ENCODE assay signal across 17 mouse cellular contexts in genomic region chr16:72465696-72466095, GRCm38 (mm10).
DNase-seq lines count a peak whose midpoint lies in the region; ATAC-seq and TF ChIP-seq lines count a peak whose summit lies in the region.
"Had no signal": no experiment of that assay in that cellular context is flagged by ENCODE, and none has a peak within 500 bp of the region (broad histone marks: within the 10 kb centered on the region; RNA-seq: fewer than 3 reads in every experiment).

No protein-coding gene starts in this region.

- no peaks in the 10 kb centered on the region for H3K9me3 ChIP-seq in forebrain, embryonic 12.5 days
- no peaks in the 10 kb centered on the region for H3K9me3 ChIP-seq in forebrain, embryonic 13.5 days (replicated peaks)
- H3K9me3 ChIP-seq in midbrain, embryonic 12.5 days: no peaks in the 10 kb centered on the region
- H3K9me3 ChIP-seq in midbrain, embryonic 10.5 days (replicated peaks): no peaks in the 10 kb centered on the region
- H3K9me3 ChIP-seq: embryonic facial prominence, embryonic 15.5 days; forebrain, embryonic 10.5 days; heart, embryonic 12.5 days; hindbrain, embryonic 10.5 days had no signal

- no peaks in the 10 kb centered on the region for H3K27me3 ChIP-seq in forebrain, embryonic 12.5 days
- H3K27me3 ChIP-seq in forebrain, embryonic 13.5 days: no peaks in the 10 kb centered on the region
- H3K27me3 ChIP-seq in midbrain, embryonic 12.5 days: no peaks in the 10 kb centered on the region
- H3K27me3 ChIP-seq in midbrain, embryonic 10.5 days (ENCODE audit: low read depth, poor library complexity, severe bottlenecking): no peaks in the 10 kb centered on the region
- no peaks in the 10 kb centered on the region for H3K27me3 ChIP-seq in cerebellum, adult 2 months (ENCODE audit: control insufficient read depth, insufficient read depth, low read length)
- H3K27me3 ChIP-seq: embryonic facial prominence, embryonic 15.5 days; heart, embryonic 12.5 days had no signal

- no peak for DNase-seq in midbrain, embryonic 10.5 days (ENCODE audit: low spot score)
- DNase-seq in retina, embryonic 14.5 days (ENCODE audit: low spot score): peak; percentile 63
- DNase-seq in embryo, embryonic 11 days: no peak
- no peak for DNase-seq in cerebellum, adult 2 months
- DNase-seq: adrenal gland, postnatal 14 days; cerebellum, adult 18-20 months; cerebellum, postnatal 10 days; gastrocnemius, adult 2 months; gastrocnemius, postnatal 25 days had no signal

- peaks cover 7% of the 10 kb centered on the region for H3K4me1 ChIP-seq in forebrain, embryonic 12.5 days
- peaks cover 8% of the 10 kb centered on the region for H3K4me1 ChIP-seq in forebrain, embryonic 13.5 days
- peaks cover 8% of the 10 kb centered on the region for H3K4me1 ChIP-seq in midbrain, embryonic 12.5 days
- H3K4me1 ChIP-seq in midbrain, embryonic 10.5 days: peaks cover 8% of the 10 kb centered on the region
- H3K4me1 ChIP-seq in cerebellum, adult 2 months (ENCODE audit: control insufficient read depth, insufficient read depth, low read length): no peaks in the 10 kb centered on the region
- H3K4me1 ChIP-seq: embryonic facial prominence, embryonic 15.5 days; heart, embryonic 12.5 days had no signal

- ATAC-seq in forebrain, embryonic 12.5 days (ENCODE audit: low FRiP score): peak; percentile 33; the same call in 1 of the 2 replicates
- ATAC-seq in forebrain, embryonic 13.5 days: no peak
- peak; percentile 44; the same call in 1 of the 2 replicates for ATAC-seq in midbrain, embryonic 12.5 days (ENCODE audit: low FRiP score, low read depth)

- no peak for TF ChIP-seq POLR2A in cerebellum, adult 2 months (IDR thresholded peaks at IDR 0.05; ENCODE audit: borderline replicate concordance, insufficient read depth, low read length)

- 51% methylated on average over 3 of the region's 3 CpGs for WGBS in forebrain, embryonic 12.5 days
- WGBS in forebrain, embryonic 13.5 days: 59% methylated on average over 3 of the region's 3 CpGs
- WGBS in midbrain, embryonic 12.5 days: 33% methylated on average over 3 of the region's 3 CpGs
- WGBS in midbrain, embryonic 10.5 days: 69% methylated on average over 3 of the region's 3 CpGs
- WGBS in cerebellum, adult 2 months: 37% methylated on average over 3 of the region's 3 CpGs

- no peak for TF ChIP-seq CTCF in cerebellum, adult 2 months (IDR thresholded peaks at IDR 0.05; ENCODE audit: borderline replicate concordance, insufficient read depth, low read depth, low read length)

- H3K27ac ChIP-seq in forebrain, embryonic 12.5 days: no peak overlapping the region
- no peak overlapping the region for H3K27ac ChIP-seq in forebrain, embryonic 13.5 days
- no peak overlapping the region for H3K27ac ChIP-seq in midbrain, embryonic 12.5 days (replicated peaks)
- H3K27ac ChIP-seq in midbrain, embryonic 10.5 days (replicated peaks): no peak overlapping the region
- no peak overlapping the region for H3K27ac ChIP-seq in cerebellum, adult 2 months (ENCODE audit: insufficient read depth, low read length)
- H3K27ac ChIP-seq: embryonic facial prominence, embryonic 15.5 days; forebrain, embryonic 10.5 days; gastrocnemius, adult 2 months; hindbrain, embryonic 10.5 days had no signal

- H3K4me2 ChIP-seq in forebrain, embryonic 12.5 days: no peak overlapping the region
- H3K4me2 ChIP-seq in forebrain, embryonic 13.5 days: no peak overlapping the region
- H3K4me2 ChIP-seq in midbrain, embryonic 12.5 days (replicated peaks): no peak overlapping the region
- H3K4me2 ChIP-seq: embryonic facial prominence, embryonic 15.5 days; heart, embryonic 12.5 days had no signal

- no peaks in the 10 kb centered on the region for H3K36me3 ChIP-seq in forebrain, embryonic 12.5 days (replicated peaks)
- H3K36me3 ChIP-seq in forebrain, embryonic 13.5 days (ENCODE audit: poor library complexity, severe bottlenecking): no peaks in the 10 kb centered on the region
- no peaks in the 10 kb centered on the region for H3K36me3 ChIP-seq in midbrain, embryonic 12.5 days
- H3K36me3 ChIP-seq in midbrain, embryonic 10.5 days: no peaks in the 10 kb centered on the region
- H3K36me3 ChIP-seq: embryonic facial prominence, embryonic 15.5 days; forebrain, embryonic 10.5 days; heart, embryonic 12.5 days; hindbrain, embryonic 10.5 days had no signal

- no peak overlapping the region for H3K4me3 ChIP-seq in forebrain, embryonic 12.5 days (replicated peaks)
- H3K4me3 ChIP-seq in forebrain, embryonic 13.5 days: no peak overlapping the region
- no peak overlapping the region for H3K4me3 ChIP-seq in midbrain, embryonic 12.5 days
- H3K4me3 ChIP-seq in midbrain, embryonic 10.5 days: no peak overlapping the region
- H3K4me3 ChIP-seq in cerebellum, adult 2 months (replicated peaks; ENCODE audit: insufficient read depth, low read depth, low read length): no peak overlapping the region
- H3K4me3 ChIP-seq: embryonic facial prominence, embryonic 15.5 days; erythroblast, embryonic 14.5 days; forebrain, embryonic 10.5 days; gastrocnemius, adult 2 months; heart, embryonic 12.5 days; hindbrain, embryonic 10.5 days had no signal

- no peak overlapping the region for H3K9ac ChIP-seq in forebrain, embryonic 12.5 days
- H3K9ac ChIP-seq in forebrain, embryonic 13.5 days: no peak overlapping the region
- H3K9ac ChIP-seq in midbrain, embryonic 12.5 days (replicated peaks): no peak overlapping the region
- H3K9ac ChIP-seq: embryonic facial prominence, embryonic 15.5 days; heart, embryonic 12.5 days had no signal
